In the genomic region with DNA sequence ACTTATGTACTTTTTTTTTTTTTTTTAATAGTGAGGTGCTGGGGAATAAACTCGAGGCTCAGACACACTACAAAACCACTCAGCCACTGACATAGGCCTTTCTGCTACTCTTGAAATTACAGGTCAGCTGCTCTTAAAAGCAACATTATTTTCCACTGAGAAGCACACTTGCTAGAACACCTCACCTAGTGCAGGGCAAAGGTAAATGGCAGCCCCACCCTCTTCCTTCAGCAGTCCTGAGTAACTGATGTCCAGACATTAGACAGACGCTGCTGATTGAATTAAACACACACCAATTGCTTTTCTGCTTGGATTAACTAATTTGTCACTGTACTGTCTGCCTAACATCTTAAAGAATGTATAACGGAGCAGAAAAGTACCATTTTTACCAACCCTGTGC, we compare ENCODE assay signal across 23 mouse cellular contexts.
"Had no signal": no experiment of that assay in that cellular context is flagged by ENCODE, and none has a peak within 500 bp of the region (broad histone marks: within the 10 kb centered on the region; RNA-seq: fewer than 3 reads in every experiment).

No protein-coding gene starts in this region.

- H3K27ac ChIP-seq: gastrocnemius, adult 2 months; heart, embryonic 13.5 days; heart, embryonic 15.5 days; hindbrain, embryonic 13.5 days; hindbrain, embryonic 15.5 days; hindbrain, postnatal 0 days; kidney, embryonic 15.5 days; kidney, postnatal 0 days; layer of hippocampus, adult 2 months; limb, embryonic 13.5 days; limb, embryonic 15.5 days; liver, embryonic 12.5 days had no signal

- H3K27me3 ChIP-seq: heart, embryonic 13.5 days; heart, embryonic 15.5 days; hindbrain, embryonic 13.5 days; hindbrain, embryonic 15.5 days; kidney, embryonic 15.5 days; limb, embryonic 13.5 days; limb, embryonic 15.5 days; liver, embryonic 12.5 days had no signal

- H3K4me1 ChIP-seq: hindbrain, embryonic 13.5 days; hindbrain, embryonic 15.5 days; kidney, embryonic 15.5 days; limb, embryonic 13.5 days; limb, embryonic 15.5 days; liver, embryonic 12.5 days had no signal

- H3K9ac ChIP-seq: heart, embryonic 15.5 days; hindbrain, embryonic 13.5 days; hindbrain, embryonic 15.5 days; kidney, embryonic 15.5 days; limb, embryonic 13.5 days; limb, embryonic 15.5 days; liver, embryonic 12.5 days had no signal

- H3K4me2 ChIP-seq: heart, embryonic 11.5 days; heart, embryonic 13.5 days; heart, embryonic 15.5 days; hindbrain, embryonic 13.5 days; hindbrain, embryonic 15.5 days; kidney, embryonic 15.5 days; limb, embryonic 13.5 days; limb, embryonic 15.5 days; liver, embryonic 12.5 days had no signal

- DNase-seq: gastrocnemius, adult 2 months; gastrocnemius, postnatal 10 days; gastrocnemius, postnatal 25 days; heart, adult 18-20 months; heart, postnatal 14 days; heart, postnatal 36 days; kidney, adult 18-20 months; kidney, postnatal 14 days; kidney, postnatal 4 days; left cerebral cortex, postnatal 4 days had no signal

- H3K9me3 ChIP-seq: heart, embryonic 13.5 days; heart, embryonic 15.5 days; hindbrain, embryonic 13.5 days; hindbrain, embryonic 15.5 days; kidney, embryonic 15.5 days; limb, embryonic 13.5 days; limb, embryonic 15.5 days; liver, embryonic 12.5 days had no signal

- ATAC-seq: forebrain, embryonic 16.5 days; hindbrain, postnatal 0 days; liver, embryonic 12.5 days had no signal

- H3K4me3 ChIP-seq: gastrocnemius, adult 2 months; heart, embryonic 13.5 days; heart, embryonic 15.5 days; hindbrain, embryonic 13.5 days; hindbrain, embryonic 15.5 days; kidney, embryonic 15.5 days; layer of hippocampus, adult 2 months; limb, embryonic 13.5 days; limb, embryonic 15.5 days; liver, embryonic 12.5 days had no signal
